Mouse (Mus musculus) G1E-ER4 (cell line): ENCODE measurements around the gene 2010111I01Rik. TPM values are rescaled to one million over a fixed set of nuclear protein-coding genes. Genes with fewer than 3 reads are reported as not detected.

Source experiments
- GATA1 ChIP-seq: IDR thresholded peaks from one replicate; pipeline ENCODE4 v1.8.0; 2012; ENCODE audit warnings: low read length, inconsistent platforms
- polyA plus RNA-seq: library from polyadenylated mRNA; stranded (reverse); fragments of >175 nt; gene quantifications from 2 replicates; pipeline ENCODE4 v1.2.3, GENCODE M21; 2012

Gene 2010111I01Rik
- polyA plus RNA-seq, 1 experiment = 47.5 TPM

DNA sequence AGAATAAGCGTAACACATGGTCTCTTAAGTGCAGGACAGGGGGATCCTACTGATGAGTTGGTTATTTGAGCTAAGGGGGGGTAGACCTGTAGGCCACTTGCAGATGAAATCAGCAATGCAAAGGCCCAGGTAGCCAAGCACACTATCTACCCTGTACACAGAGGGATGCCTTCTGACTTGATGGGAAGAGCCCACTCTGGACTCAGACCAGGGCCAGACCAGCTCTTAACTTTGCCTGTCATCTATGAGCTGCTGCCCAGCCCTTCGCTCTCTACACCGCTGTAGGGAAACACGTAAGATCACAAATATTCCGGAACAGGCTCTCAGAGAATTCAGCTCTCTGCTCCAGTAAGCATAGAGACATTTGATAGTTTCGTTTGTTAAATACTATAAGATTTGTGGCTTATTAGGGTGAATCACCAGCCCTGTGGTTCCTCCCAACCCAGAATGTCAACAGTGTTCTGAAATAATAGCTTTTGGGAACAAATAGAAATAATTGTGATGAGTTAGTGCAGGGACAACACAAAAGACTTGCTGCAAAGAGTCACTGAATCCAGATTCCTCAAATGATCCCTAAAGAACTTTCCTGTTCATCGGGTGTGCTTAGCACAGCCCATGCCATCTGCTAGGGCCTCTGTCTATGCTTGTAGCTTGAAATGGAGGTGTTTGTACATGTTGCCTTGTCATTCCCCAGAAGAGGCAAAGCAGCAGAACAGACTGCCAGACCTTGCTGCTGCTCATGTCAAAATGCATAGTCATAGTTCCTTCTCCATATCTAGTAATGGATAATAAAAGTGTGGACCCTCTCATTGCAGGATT lies 123.4 kb downstream of the 2010111I01Rik start:
- TF ChIP-seq GATA1 = no peak

DNA sequence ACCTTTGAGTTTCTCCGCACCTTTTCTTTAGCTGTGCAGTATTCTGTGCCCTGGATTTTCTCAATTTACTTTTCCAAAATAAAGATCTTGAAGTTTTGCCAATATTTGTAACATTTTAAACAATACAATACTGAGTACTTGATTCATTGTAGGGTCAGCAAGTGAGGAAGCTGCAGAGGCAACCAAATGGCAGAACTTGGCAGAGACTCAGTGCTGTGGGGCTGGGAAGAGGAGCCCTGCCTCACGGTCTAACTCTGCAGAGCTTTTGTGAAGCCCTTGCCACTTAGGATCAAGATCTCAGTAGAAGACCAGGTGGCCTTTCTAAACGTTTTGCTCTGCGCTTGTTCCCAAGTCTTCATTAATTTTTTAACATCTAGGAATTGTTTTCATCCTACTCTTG lies 124.8 kb downstream of the 2010111I01Rik start:
- no peak for TF ChIP-seq GATA1

DNA sequence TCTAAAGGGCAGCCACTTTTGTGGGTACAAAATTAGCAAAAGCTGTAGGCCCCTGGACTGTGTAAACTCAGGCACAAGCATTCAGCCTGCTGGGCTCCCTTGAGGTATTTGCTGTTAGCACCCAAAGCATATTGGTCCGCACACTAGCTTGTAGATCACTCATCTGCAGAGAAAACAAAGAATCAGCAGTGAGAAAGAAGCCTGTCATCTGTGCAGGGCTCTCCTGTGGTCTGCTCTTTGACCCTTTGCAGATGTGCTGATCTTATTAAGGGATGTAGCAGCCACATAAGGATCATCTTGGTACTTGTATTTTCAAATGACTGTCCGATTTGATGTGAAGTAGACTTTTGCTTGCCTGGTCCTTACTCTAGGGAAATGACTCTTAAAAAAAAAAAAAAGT lies 126.6 kb downstream of the 2010111I01Rik start:
- no peak for TF ChIP-seq GATA1

DNA sequence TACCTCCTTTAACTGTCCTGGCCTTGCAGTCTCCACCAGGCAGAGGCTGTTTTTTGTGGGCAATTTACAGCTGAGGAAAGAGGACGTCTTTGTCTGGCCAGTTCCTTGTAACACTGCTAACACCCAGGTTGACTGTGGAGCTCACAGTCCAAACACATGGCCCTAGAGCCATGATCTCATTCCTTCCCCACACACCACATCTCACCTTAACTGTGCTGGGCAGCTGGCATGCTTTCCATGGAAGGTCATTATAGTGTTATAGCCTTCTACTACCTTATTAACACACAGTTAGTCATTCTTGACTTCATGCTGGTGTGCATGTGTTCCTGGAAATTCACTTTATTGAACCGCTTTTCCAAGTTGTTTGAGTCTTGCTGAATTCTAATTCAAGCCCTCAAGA lies 127.6 kb downstream of the 2010111I01Rik start:
- TF ChIP-seq GATA1 = no peak

DNA sequence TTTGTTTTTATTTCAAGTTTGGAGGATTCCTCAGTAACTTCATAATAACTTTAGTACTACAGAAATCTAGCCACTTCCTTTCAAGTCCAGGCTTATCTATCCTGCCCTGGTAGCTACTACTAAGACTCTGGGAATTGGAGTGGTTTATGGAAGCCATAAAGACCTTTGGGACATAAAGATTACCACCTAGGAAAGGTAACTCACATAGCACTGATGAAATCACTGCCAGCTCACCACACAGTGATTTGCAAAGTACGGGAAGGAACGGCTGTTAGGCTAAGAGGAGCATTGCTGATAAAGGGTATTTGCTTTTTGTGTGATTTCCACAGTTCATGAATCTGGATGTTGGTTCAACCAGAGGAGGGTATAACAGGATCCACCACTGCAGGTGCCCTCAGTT lies 128.2 kb downstream of the 2010111I01Rik start:
- TF ChIP-seq GATA1 = no peak

- no peak for TF ChIP-seq GATA1
Observed at GRCm38 (mm10) chr13:63093636-63094035, 128.9 kb downstream of the 2010111I01Rik start.

DNA sequence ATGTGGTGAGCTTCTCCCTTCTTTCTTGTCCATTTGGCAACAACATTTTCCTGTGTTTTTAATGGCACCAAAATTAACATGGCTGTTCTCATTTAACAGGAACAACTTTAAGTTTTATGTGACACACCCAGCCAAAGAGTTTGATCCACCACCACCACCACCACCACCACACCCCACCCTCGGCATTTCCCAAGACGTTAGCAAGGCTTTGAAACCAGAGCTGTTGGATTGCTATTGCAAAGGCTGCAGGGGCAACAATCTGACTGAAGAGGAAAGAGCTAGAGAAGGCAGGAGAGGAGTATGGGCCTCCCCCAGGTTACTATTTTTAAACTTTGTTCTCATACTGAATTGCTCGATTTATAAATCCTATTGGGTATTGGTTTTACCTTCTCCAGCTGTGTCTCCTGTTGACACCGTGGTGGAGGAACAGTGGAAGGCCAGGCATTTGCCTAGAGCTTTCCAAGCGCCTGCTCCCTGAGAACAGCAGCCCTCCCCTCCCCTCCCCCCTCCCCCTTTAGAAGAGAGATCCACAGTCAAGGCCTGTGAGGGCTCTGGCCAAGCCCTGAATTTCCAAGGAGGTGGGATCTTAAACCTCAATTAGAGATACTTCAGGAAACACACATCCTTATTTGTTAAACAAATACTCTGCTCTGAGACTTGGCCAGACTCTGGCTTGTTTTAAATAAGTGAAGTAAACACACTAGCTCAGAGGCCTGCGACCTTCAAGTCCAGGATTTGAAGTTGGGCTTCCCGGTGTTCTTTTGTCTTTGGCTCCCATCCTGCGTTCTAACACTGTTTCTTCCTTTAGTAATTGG lies 129.8 kb downstream of the 2010111I01Rik start:
- no peak for TF ChIP-seq GATA1

DNA sequence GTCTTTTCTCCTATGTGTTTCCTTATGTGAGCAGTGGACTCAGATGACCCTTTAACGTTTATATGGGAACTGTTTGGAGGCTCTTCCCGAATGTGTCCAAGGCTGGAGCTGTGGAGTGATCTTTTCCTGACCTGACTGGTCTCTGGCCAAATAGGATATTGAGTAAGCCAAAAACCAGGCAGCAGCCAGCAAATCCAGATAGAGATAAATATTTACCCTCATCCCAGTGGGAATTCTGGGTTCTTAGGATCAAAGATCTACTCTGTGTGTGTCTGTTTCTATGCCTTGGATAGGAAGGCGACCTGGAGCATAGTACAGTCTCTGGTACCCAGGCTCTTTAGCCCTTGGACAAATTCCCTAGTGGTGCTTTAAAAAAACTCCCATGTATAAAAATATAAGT lies 132.1 kb downstream of the 2010111I01Rik start:
- TF ChIP-seq GATA1 = no peak

- no peak for TF ChIP-seq GATA1
Observed at GRCm38 (mm10) chr13:63097440-63097930, 132.8 kb downstream of the 2010111I01Rik start.

- no peak for TF ChIP-seq GATA1
Observed at GRCm38 (mm10) chr13:63101761-63102160, 137.1 kb downstream of the 2010111I01Rik start.

GRCm38 (mm10) chr13:63102848-63103585 lies 138.3 kb downstream of the 2010111I01Rik start:
- TF ChIP-seq GATA1 = no peak

DNA sequence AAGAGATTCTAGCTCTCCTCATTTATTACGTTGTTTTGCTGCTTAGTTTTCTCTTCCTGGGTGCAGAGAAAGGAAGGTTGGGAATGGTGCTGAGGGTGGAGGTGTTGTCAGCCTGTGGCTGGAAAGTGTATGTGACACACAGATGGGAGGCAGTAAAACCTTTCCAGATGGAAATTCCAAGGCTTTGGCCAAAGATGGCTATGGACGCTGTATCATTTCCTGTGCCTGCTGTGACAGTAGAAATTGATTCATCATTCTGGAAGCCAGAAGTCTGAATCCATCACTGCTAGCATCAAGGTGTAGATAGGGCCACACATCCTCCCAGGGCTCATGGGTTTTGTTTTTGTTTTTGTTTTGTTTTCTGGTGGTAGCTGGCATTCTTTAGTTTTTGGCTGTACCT lies 141.9 kb downstream of the 2010111I01Rik start:
- TF ChIP-seq GATA1 = no peak

- no peak for TF ChIP-seq GATA1
Observed at GRCm38 (mm10) chr13:63108601-63109000, 143.9 kb downstream of the 2010111I01Rik start.

- no peak for TF ChIP-seq GATA1
Observed at GRCm38 (mm10) chr13:63111297-63112042, 146.8 kb downstream of the 2010111I01Rik start.

DNA sequence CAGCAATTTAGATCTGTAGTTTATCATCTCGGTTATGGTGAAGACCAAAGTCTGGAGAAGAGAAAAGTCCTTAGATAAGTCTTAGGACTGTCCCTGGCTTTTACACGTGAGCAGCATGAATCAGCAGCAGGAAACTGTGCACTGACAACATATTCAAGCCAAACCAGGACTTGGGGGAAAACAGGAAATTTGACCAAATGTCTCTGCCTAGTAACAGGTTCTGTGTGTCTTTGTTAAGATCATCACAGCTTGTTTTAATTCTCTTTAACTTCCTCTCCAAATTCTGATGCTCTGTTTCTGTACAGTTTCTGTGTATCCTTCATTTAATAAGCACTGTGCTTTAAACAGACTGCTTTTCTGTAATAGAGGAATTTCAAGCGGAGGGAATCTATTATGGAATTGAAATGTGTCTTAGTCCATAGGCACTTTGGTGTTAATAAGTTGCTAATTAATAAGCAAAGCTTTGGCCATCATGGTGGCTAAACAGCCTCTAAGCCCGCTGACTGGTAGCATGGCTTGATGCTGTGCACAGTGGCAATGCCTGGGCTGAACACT lies 147.4 kb downstream of the 2010111I01Rik start:
- TF ChIP-seq GATA1 = no peak
